24 mouse cellular contexts compared by ENCODE assay signal in the genomic region with DNA sequence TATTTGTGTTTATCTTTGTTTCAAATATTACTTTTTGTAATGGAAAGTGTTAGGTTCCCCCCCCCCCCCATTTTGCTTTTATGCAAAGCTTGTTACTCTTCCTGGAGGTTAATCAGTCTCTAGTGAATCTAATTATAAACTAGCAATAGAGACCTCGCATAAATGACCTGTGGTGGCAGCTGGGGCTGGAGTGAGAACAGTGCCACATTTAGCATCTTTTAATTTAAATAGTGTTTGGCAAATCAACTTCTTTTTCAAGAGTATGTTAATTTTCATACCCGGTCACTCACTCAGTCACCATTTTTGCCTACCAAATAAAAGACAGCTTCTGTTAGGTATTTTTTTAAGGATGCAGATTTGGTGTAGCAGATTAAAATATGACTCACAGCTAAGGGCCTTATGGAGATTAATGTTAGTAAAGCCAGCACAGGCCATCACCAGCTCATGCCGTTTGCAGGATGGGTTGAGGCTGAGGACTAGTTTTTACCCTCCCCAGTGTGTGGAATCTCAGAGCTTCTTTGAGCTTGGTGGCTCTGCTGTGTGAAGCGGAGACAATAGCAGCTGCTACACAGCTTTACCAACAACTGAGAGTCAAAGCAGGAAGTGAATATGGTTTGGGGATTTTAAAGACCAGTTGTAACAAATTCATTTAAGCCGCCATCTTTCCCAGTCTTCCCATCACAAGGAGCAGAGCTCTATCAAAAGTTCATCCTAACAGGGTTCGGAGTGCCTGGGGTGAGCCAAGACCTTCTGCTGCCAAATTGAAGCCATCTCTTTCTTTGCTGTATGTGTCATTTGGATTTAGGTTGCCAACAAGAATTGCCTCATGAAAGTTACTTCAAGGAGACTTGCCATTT.
DNase-seq lines count a peak whose midpoint lies in the region; ATAC-seq lines count a peak whose summit lies in the region.
"Had no signal": no experiment of that assay in that cellular context is flagged by ENCODE, and none has a peak within 500 bp of the region (broad histone marks: within the 10 kb centered on the region; RNA-seq: fewer than 3 reads in every experiment).

No protein-coding gene starts in this region.

- H3K9me3 ChIP-seq in midbrain, embryonic 11.5 days (ENCODE audit: control insufficient read depth, low read length) = no peaks in the 10 kb centered on the region
- no peaks in the 10 kb centered on the region for H3K9me3 ChIP-seq in midbrain, embryonic 15.5 days
- H3K9me3 ChIP-seq in forebrain, embryonic 12.5 days = no peaks in the 10 kb centered on the region
- no peaks in the 10 kb centered on the region for H3K9me3 ChIP-seq in forebrain, embryonic 16.5 days (ENCODE audit: control insufficient read depth, low read length)
- no peaks in the 10 kb centered on the region for H3K9me3 ChIP-seq in midbrain, embryonic 16.5 days (replicated peaks; ENCODE audit: control insufficient read depth, low read length, poor library complexity, severe bottlenecking)
- H3K9me3 ChIP-seq: embryonic facial prominence, embryonic 10.5 days; heart, embryonic 12.5 days; lung, embryonic 15.5 days; megakaryocyte, embryonic 14.5 days had no signal

- peak overlapping the region; percentile 33; the same call in 1 of the 2 replicates for H3K27ac ChIP-seq in midbrain, embryonic 11.5 days (ENCODE audit: low read depth, low read length)
- H3K27ac ChIP-seq in midbrain, embryonic 15.5 days = no peak overlapping the region
- H3K27ac ChIP-seq in forebrain, embryonic 12.5 days = peak overlapping the region; percentile 48
- H3K27ac ChIP-seq in forebrain, embryonic 16.5 days (ENCODE audit: low read length) = peak overlapping the region; percentile 47
- H3K27ac ChIP-seq in midbrain, embryonic 16.5 days (ENCODE audit: low read length) = no peak overlapping the region
- H3K27ac ChIP-seq: embryonic facial prominence, embryonic 10.5 days; liver, embryonic 14.5 days; lung, embryonic 15.5 days had no signal

- peak; percentile 91 for DNase-seq in midbrain, embryonic 11.5 days (ENCODE audit: low spot score, missing footprints)
- DNase-seq in kidney, adult 9 months = no peak
- no peak for DNase-seq in adipocyte (ENCODE audit: low spot score)
- DNase-seq: adrenal gland, postnatal 10 days; cerebellum, adult 2 months; cerebellum, postnatal 36 days; gastrocnemius, postnatal 25 days; heart, adult 18-20 months; heart, postnatal 10 days; kidney, adult 11 months; layer of hippocampus, adult 9-11 months; lung, postnatal 36 days; right cerebral cortex, postnatal 25 days; spleen, adult 18-20 months had no signal

- H3K27me3 ChIP-seq in midbrain, embryonic 11.5 days (ENCODE audit: control insufficient read depth, insufficient read depth, low read length) = peaks cover 7% of the 10 kb centered on the region
- no peaks in the 10 kb centered on the region for H3K27me3 ChIP-seq in midbrain, embryonic 15.5 days (replicated peaks)
- no peaks in the 10 kb centered on the region for H3K27me3 ChIP-seq in forebrain, embryonic 12.5 days
- H3K27me3 ChIP-seq in forebrain, embryonic 16.5 days (replicated peaks; ENCODE audit: control insufficient read depth, insufficient read depth, low read length) = no peaks in the 10 kb centered on the region
- H3K27me3 ChIP-seq in midbrain, embryonic 16.5 days (ENCODE audit: control insufficient read depth, insufficient read depth, low read depth, low read length) = no peaks in the 10 kb centered on the region
- H3K27me3 ChIP-seq: heart, embryonic 12.5 days; lung, embryonic 15.5 days; megakaryocyte, embryonic 14.5 days had no signal

- no peak overlapping the region for H3K4me2 ChIP-seq in midbrain, embryonic 11.5 days
- H3K4me2 ChIP-seq in midbrain, embryonic 15.5 days = no peak overlapping the region
- no peak overlapping the region for H3K4me2 ChIP-seq in forebrain, embryonic 12.5 days
- no peak overlapping the region for H3K4me2 ChIP-seq in forebrain, embryonic 16.5 days (ENCODE audit: low read length)
- no peak overlapping the region for H3K4me2 ChIP-seq in midbrain, embryonic 16.5 days (ENCODE audit: low read length)
- H3K4me2 ChIP-seq: heart, embryonic 12.5 days; lung, embryonic 15.5 days had no signal

- H3K4me3 ChIP-seq in midbrain, embryonic 11.5 days (ENCODE audit: low read depth, low read length) = no peak overlapping the region
- no peak overlapping the region for H3K4me3 ChIP-seq in midbrain, embryonic 15.5 days
- H3K4me3 ChIP-seq in forebrain, embryonic 12.5 days (replicated peaks) = no peak overlapping the region
- H3K4me3 ChIP-seq in forebrain, embryonic 16.5 days (replicated peaks; ENCODE audit: low read length) = no peak overlapping the region
- no peak overlapping the region for H3K4me3 ChIP-seq in midbrain, embryonic 16.5 days (ENCODE audit: low read depth, low read length)
- H3K4me3 ChIP-seq: embryonic facial prominence, embryonic 10.5 days; heart, embryonic 12.5 days; lung, embryonic 15.5 days; megakaryocyte, embryonic 14.5 days; myocyte had no signal

- H3K4me1 ChIP-seq in midbrain, embryonic 11.5 days (ENCODE audit: control insufficient read depth, insufficient read depth, low read length) = peaks cover 29% of the 10 kb centered on the region
- H3K4me1 ChIP-seq in midbrain, embryonic 15.5 days = peaks cover 20% of the 10 kb centered on the region
- peaks cover 38% of the 10 kb centered on the region for H3K4me1 ChIP-seq in forebrain, embryonic 12.5 days
- H3K4me1 ChIP-seq in forebrain, embryonic 16.5 days (replicated peaks; ENCODE audit: control insufficient read depth, insufficient read depth, low read length) = peaks cover 13% of the 10 kb centered on the region
- H3K4me1 ChIP-seq in midbrain, embryonic 16.5 days (ENCODE audit: control insufficient read depth, insufficient read depth, low read length) = peaks cover 12% of the 10 kb centered on the region
- H3K4me1 ChIP-seq: heart, embryonic 12.5 days; lung, embryonic 15.5 days; megakaryocyte, embryonic 14.5 days had no signal

- 49% methylated on average over 6 of the region's 6 CpGs for WGBS in midbrain, embryonic 11.5 days
- WGBS in midbrain, embryonic 15.5 days = 35% methylated on average over 6 of the region's 6 CpGs
- WGBS in forebrain, embryonic 12.5 days = 52% methylated on average over 6 of the region's 6 CpGs
- 36% methylated on average over 6 of the region's 6 CpGs for WGBS in forebrain, embryonic 16.5 days
- WGBS in midbrain, embryonic 16.5 days = 34% methylated on average over 6 of the region's 6 CpGs

- peak; percentile 34; the same call in 1 of the 2 replicates for ATAC-seq in midbrain, embryonic 11.5 days (ENCODE audit: low FRiP score)
- no peak for ATAC-seq in midbrain, embryonic 15.5 days (replicated peaks)
- ATAC-seq in forebrain, embryonic 12.5 days (ENCODE audit: low FRiP score) = no peak
- peak; percentile 81 for ATAC-seq in forebrain, embryonic 16.5 days
- 0 out of 2 replicates have a peak, but pooled peaks have one; percentile 34 for ATAC-seq in midbrain, embryonic 16.5 days

- H3K36me3 ChIP-seq in midbrain, embryonic 11.5 days (ENCODE audit: control insufficient read depth, insufficient read depth, low read length) = no peaks in the 10 kb centered on the region
- H3K36me3 ChIP-seq in midbrain, embryonic 15.5 days (replicated peaks) = no peaks in the 10 kb centered on the region
- H3K36me3 ChIP-seq in forebrain, embryonic 12.5 days (replicated peaks) = no peaks in the 10 kb centered on the region
- no peaks in the 10 kb centered on the region for H3K36me3 ChIP-seq in forebrain, embryonic 16.5 days (ENCODE audit: control insufficient read depth, insufficient read depth)
- H3K36me3 ChIP-seq in midbrain, embryonic 16.5 days (ENCODE audit: control insufficient read depth, insufficient read depth, low read length) = no peaks in the 10 kb centered on the region
- H3K36me3 ChIP-seq: embryonic facial prominence, embryonic 10.5 days; heart, embryonic 12.5 days; lung, embryonic 15.5 days had no signal

- H3K9ac ChIP-seq in midbrain, embryonic 11.5 days (ENCODE audit: low read length) = no peak overlapping the region
- H3K9ac ChIP-seq in midbrain, embryonic 15.5 days = no peak overlapping the region
- H3K9ac ChIP-seq in forebrain, embryonic 12.5 days = no peak overlapping the region
- no peak overlapping the region for H3K9ac ChIP-seq in forebrain, embryonic 16.5 days (replicated peaks; ENCODE audit: low read depth, low read length)
- no peak overlapping the region for H3K9ac ChIP-seq in midbrain, embryonic 16.5 days (ENCODE audit: low read depth, low read length)
- H3K9ac ChIP-seq: heart, embryonic 12.5 days; liver, embryonic 14.5 days; lung, embryonic 15.5 days had no signal

Comparison
In these comparisons a context has a peak if more than half of its experiments do, and no peak if none do; other contexts are left out.
1. ATAC-seq: peak in midbrain, embryonic 11.5 days (single experiment), forebrain, embryonic 16.5 days (single experiment) and midbrain, embryonic 16.5 days (single experiment); none in midbrain, embryonic 15.5 days (single experiment) and forebrain, embryonic 12.5 days (single experiment).
2. H3K27ac ChIP-seq: peak in midbrain, embryonic 11.5 days (single experiment), forebrain, embryonic 12.5 days (single experiment) and forebrain, embryonic 16.5 days (single experiment); none in midbrain, embryonic 15.5 days (single experiment) and midbrain, embryonic 16.5 days (single experiment).